15 mouse cellular contexts compared by ENCODE assay signal in the genomic region with DNA sequence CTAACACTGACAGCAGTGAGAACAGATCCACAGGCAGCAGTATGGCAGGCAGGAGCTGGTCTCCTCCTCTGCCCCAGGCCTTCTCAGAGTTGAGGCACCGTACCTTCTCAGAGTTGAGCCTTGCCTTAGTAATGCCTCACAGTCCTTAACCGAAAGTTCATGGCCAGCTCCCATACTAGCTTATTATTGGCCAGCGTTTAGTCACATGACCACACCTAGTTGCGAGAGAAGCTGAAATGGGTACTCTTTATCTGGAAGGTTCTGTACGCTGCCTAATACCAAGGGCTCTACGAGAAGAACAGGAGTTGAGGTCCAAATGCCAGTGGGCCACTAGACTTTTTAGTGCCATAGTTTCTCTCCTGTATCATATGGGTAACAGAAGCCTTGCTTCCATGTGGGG. TPM values are rescaled to one million over a fixed set of nuclear protein-coding genes. Genes with fewer than 3 reads are reported as not detected.
DNase-seq lines count a peak whose midpoint lies in the region; ATAC-seq and TF ChIP-seq lines count a peak whose summit lies in the region.
"Had no signal": no experiment of that assay in that cellular context is flagged by ENCODE, and none has a peak within 500 bp of the region (broad histone marks: within the 10 kb centered on the region; RNA-seq: fewer than 3 reads in every experiment).

No protein-coding gene starts in this region.

- H3K27ac ChIP-seq in heart, embryonic 15.5 days, result 0 out of 2 replicates have a peak overlapping the region, but pooled peaks have one; percentile 6
- peak overlapping the region; percentile 53; the same call in 1 of the 2 replicates for H3K27ac ChIP-seq in layer of hippocampus, adult 2 months
- no peak overlapping the region for H3K27ac ChIP-seq in stomach, embryonic 16.5 days (ENCODE audit: low read length)
- H3K27ac ChIP-seq in stomach, postnatal 0 days (replicated peaks), result no peak overlapping the region
- H3K27ac ChIP-seq: embryonic facial prominence, embryonic 15.5 days; forebrain, embryonic 15.5 days; hindbrain, embryonic 15.5 days; kidney, postnatal 0 days; stomach, embryonic 15.5 days had no signal

- WGBS in heart, embryonic 15.5 days, result 86% methylated on average over 6 of the region's 6 CpGs
- WGBS in stomach, embryonic 16.5 days, result 89% methylated on average over 6 of the region's 6 CpGs
- 93% methylated on average over 6 of the region's 6 CpGs for WGBS in stomach, postnatal 0 days

- H3K4me3 ChIP-seq in heart, embryonic 15.5 days, result no peak overlapping the region
- no peak overlapping the region for H3K4me3 ChIP-seq in layer of hippocampus, adult 2 months
- H3K4me3 ChIP-seq in stomach, embryonic 16.5 days (replicated peaks; ENCODE audit: low read length), result no peak overlapping the region
- no peak overlapping the region for H3K4me3 ChIP-seq in stomach, postnatal 0 days (ENCODE audit: low read depth, low read length)
- H3K4me3 ChIP-seq: embryonic facial prominence, embryonic 15.5 days; forebrain, embryonic 15.5 days; hindbrain, embryonic 15.5 days; stomach, embryonic 15.5 days had no signal

- no peak for TF ChIP-seq CTCF in layer of hippocampus, adult 2 months (conservative IDR thresholded peaks at IDR 0.05)
- TF ChIP-seq CTCF in stomach, postnatal 0 days (IDR thresholded peaks at IDR 0.05; ENCODE audit: low read depth), result no peak

- peaks cover 22% of the 10 kb centered on the region for H3K4me1 ChIP-seq in heart, embryonic 15.5 days (replicated peaks)
- H3K4me1 ChIP-seq in stomach, embryonic 16.5 days (ENCODE audit: control insufficient read depth, insufficient read depth, low read length), result peaks cover 7% of the 10 kb centered on the region; the same call in 1 of the 2 replicates
- peaks cover 3% of the 10 kb centered on the region; the same call in 1 of the 2 replicates for H3K4me1 ChIP-seq in stomach, postnatal 0 days (replicated peaks; ENCODE audit: control insufficient read depth, insufficient read depth)
- H3K4me1 ChIP-seq: hindbrain, embryonic 15.5 days had no signal

- H3K9me3 ChIP-seq in heart, embryonic 15.5 days (replicated peaks), result no peaks in the 10 kb centered on the region
- no peaks in the 10 kb centered on the region for H3K9me3 ChIP-seq in stomach, embryonic 16.5 days (replicated peaks; ENCODE audit: control insufficient read depth, low read length)
- H3K9me3 ChIP-seq in stomach, postnatal 0 days (ENCODE audit: control insufficient read depth, low read length), result no peaks in the 10 kb centered on the region
- H3K9me3 ChIP-seq: embryonic facial prominence, embryonic 15.5 days; forebrain, embryonic 15.5 days; hindbrain, embryonic 15.5 days; stomach, embryonic 15.5 days had no signal

- no peaks in the 10 kb centered on the region for H3K27me3 ChIP-seq in heart, embryonic 15.5 days
- H3K27me3 ChIP-seq in stomach, embryonic 16.5 days (ENCODE audit: control insufficient read depth, insufficient read depth, low read length), result no peaks in the 10 kb centered on the region
- no peaks in the 10 kb centered on the region for H3K27me3 ChIP-seq in stomach, postnatal 0 days (ENCODE audit: control insufficient read depth, insufficient read depth, low read length)
- H3K27me3 ChIP-seq: embryonic facial prominence, embryonic 15.5 days; forebrain, embryonic 15.5 days; hindbrain, embryonic 15.5 days; stomach, embryonic 15.5 days had no signal

- H3K36me3 ChIP-seq in heart, embryonic 15.5 days, result no peaks in the 10 kb centered on the region
- H3K36me3 ChIP-seq in stomach, embryonic 16.5 days (ENCODE audit: control insufficient read depth, insufficient read depth, low read length), result no peaks in the 10 kb centered on the region
- peaks cover 10% of the 10 kb centered on the region; the same call in 1 of the 2 replicates for H3K36me3 ChIP-seq in stomach, postnatal 0 days (ENCODE audit: control insufficient read depth, insufficient read depth, low read length)
- H3K36me3 ChIP-seq: embryonic facial prominence, embryonic 15.5 days; forebrain, embryonic 15.5 days; hindbrain, embryonic 15.5 days had no signal

- TF ChIP-seq EP300 in stomach, postnatal 0 days (optimal IDR thresholded peaks at IDR 0.05), result no peak

- H3K4me2 ChIP-seq in heart, embryonic 15.5 days, result no peak overlapping the region
- H3K4me2 ChIP-seq in stomach, embryonic 16.5 days (ENCODE audit: low read depth, low read length), result no peak overlapping the region
- H3K4me2 ChIP-seq in stomach, postnatal 0 days (replicated peaks; ENCODE audit: low read depth), result no peak overlapping the region
- H3K4me2 ChIP-seq: embryonic facial prominence, embryonic 15.5 days; forebrain, embryonic 15.5 days; hindbrain, embryonic 15.5 days; liver, embryonic 11.5 days; stomach, embryonic 15.5 days had no signal

- no peak for DNase-seq in heart, adult 9 months (ENCODE audit: low spot score in 2 of 2)
- DNase-seq in layer of hippocampus, adult 2 months (ENCODE audit: low spot score in 2 of 2), result no peak
- DNase-seq in layer of hippocampus, adult 8-10 months (ENCODE audit: low spot score in 2 of 2), result no peak
- no peak for DNase-seq in stomach, postnatal 0 days (ENCODE audit: low spot score)
- DNase-seq in right cerebral cortex, postnatal 25 days, result no peak
- DNase-seq: B cell, adult 2 months; kidney, adult 11 months had no signal

- no peak overlapping the region for H3K9ac ChIP-seq in heart, embryonic 15.5 days
- no peak overlapping the region for H3K9ac ChIP-seq in stomach, embryonic 16.5 days (ENCODE audit: low read length)
- H3K9ac ChIP-seq in stomach, postnatal 0 days (ENCODE audit: low read length), result no peak overlapping the region
- H3K9ac ChIP-seq: embryonic facial prominence, embryonic 15.5 days; forebrain, embryonic 15.5 days; hindbrain, embryonic 15.5 days; stomach, embryonic 15.5 days had no signal

- no peak for ATAC-seq in heart, embryonic 15.5 days (replicated peaks; ENCODE audit: insufficient number of reproducible peaks, insufficient read depth, low FRiP score, low read depth)
- peak; percentile 2; the same call in 1 of the 2 replicates for ATAC-seq in stomach, embryonic 16.5 days (ENCODE audit: insufficient read depth, low FRiP score)
- no peak for ATAC-seq in stomach, postnatal 0 days (ENCODE audit: low FRiP score, low TSS enrichment)
- ATAC-seq: forebrain, embryonic 15.5 days had no signal

RNA-seq across cellular contexts. Expression of gene Abtb1, which starts 20.5 kb away (rescaled TPM):
- polyA plus RNA-seq in heart, embryonic 15.5 days (2015; fragmentation: Nextera tagmentation; extraction: Ambion mirVana), result 21.7 and 27.3 TPM in 2 replicates
- 10 to 100 TPM; 33.4 to 37.1 TPM for total RNA-seq in layer of hippocampus, adult 2 months (2021)
- 10 to 100 TPM; 31.1 to 38.6 (median 37.0) TPM for total RNA-seq in layer of hippocampus, adult 8-10 months (2022)
- polyA plus RNA-seq in stomach, embryonic 16.5 days (2015; fragmentation: Nextera tagmentation; extraction: Ambion mirVana), result 31.2 and 36.1 TPM in 2 replicates
- polyA plus RNA-seq in stomach, postnatal 0 days (2015; fragmentation: Nextera tagmentation; extraction: Ambion mirVana), result 25.1 and 26.1 TPM in 2 replicates

RNA-seq across cellular contexts. Expression of gene Podxl2, which starts 53.5 kb away (rescaled TPM):
- polyA plus RNA-seq in heart, embryonic 15.5 days (2015; fragmentation: Nextera tagmentation; extraction: Ambion mirVana), result 42.5 and 52.5 TPM in 2 replicates
- 100 to 1,000 TPM; 160 to 165 TPM for total RNA-seq in layer of hippocampus, adult 2 months (2021)
- total RNA-seq in layer of hippocampus, adult 8-10 months (2022), result 100 to 1,000 TPM; 160 to 178 (median 170) TPM
- polyA plus RNA-seq in stomach, embryonic 16.5 days (2015; fragmentation: Nextera tagmentation; extraction: Ambion mirVana), result 34.4 and 38.4 TPM in 2 replicates
- 31.4 and 38.5 TPM in 2 replicates for polyA plus RNA-seq in stomach, postnatal 0 days (2015; fragmentation: Nextera tagmentation; extraction: Ambion mirVana)

Comparison
In these comparisons a context has a peak if more than half of its experiments do, and no peak if none do; other contexts are left out.
1. H3K27ac ChIP-seq: peak in heart, embryonic 15.5 days (single experiment) and layer of hippocampus, adult 2 months (single experiment); none in stomach, embryonic 16.5 days (single experiment) and stomach, postnatal 0 days (single experiment).